In genomic region chr1:55910024-55910423, GRCm38 (mm10) we compare ENCODE assay signal across 13 mouse cellular contexts.
"Had no signal": no experiment of that assay in that cellular context is flagged by ENCODE, and none has a peak within 500 bp of the region (broad histone marks: within the 10 kb centered on the region; RNA-seq: fewer than 3 reads in every experiment).

No protein-coding gene starts in this region.

- DNase-seq: liver, embryonic 13.5 days; liver, postnatal 0 days; lung, adult 2 months; lung, postnatal 14 days; lung, postnatal 36 days; retina, postnatal 1 day; right cerebral cortex, postnatal 14 days; thymus, adult 18-20 months; thymus, postnatal 14 days; thymus, postnatal 36 days had no signal

- ATAC-seq: liver, postnatal 0 days; lung, postnatal 0 days; midbrain, embryonic 13.5 days; midbrain, embryonic 15.5 days had no signal
